Mouse (Mus musculus): Measurements from ENCODE around the gene Cdkn2d. TPM values are rescaled to one million over a fixed set of nuclear protein-coding genes. Genes with fewer than 3 reads are reported as not detected.
A peak's percentile ranks its signal among the peaks of the same experiment; 100 is the strongest.
"Not testable (repeated sequence)": the region's sequence is repeated elsewhere in the genome, so short reads cannot be mapped to it uniquely, and the experiment has no call there.

The Cdkn2d gene
- polyA plus RNA-seq, 1 experiment from 2014 or later, result 28.0 TPM

DNA sequence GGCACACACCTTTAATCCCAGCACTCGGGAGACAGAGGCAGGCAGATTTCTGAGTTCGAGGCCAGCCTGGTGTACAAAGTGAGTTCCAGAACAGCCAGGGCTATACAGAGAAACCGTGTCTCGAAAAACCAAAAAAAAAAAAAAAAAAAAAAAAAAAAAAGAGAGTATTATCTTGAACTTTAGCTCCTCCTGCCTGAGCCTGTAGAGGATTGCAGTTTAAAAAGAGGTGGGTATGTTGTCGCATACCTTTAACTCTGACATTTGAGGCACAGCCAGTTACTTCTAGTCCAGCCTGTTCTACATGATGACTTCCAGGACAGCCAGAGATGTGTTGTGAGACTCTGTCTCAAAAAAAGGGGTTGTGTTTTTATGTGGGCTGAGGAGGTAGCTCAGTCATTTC is 21.6 kb downstream of the Cdkn2d start:
- not testable (repeated sequence) for H3K9me3 ChIP-seq (ENCODE audit: control insufficient read depth, low read length); H3K4me2 ChIP-seq (replicated peaks; ENCODE audit: low read depth); H3K27me3 ChIP-seq (ENCODE audit: control insufficient read depth, insufficient read depth, low read length); ATAC-seq (ENCODE audit: low FRiP score, low TSS enrichment); H3K9ac ChIP-seq (ENCODE audit: low read length); DNase-seq (ENCODE audit: low spot score); H3K27ac ChIP-seq (replicated peaks); H3K4me3 ChIP-seq (ENCODE audit: low read depth, low read length); H3K4me1 ChIP-seq (replicated peaks; ENCODE audit: control insufficient read depth, insufficient read depth)
- WGBS, result 60% methylated on average over 5 of the region's 5 CpGs
- TF ChIP-seq CTCF (IDR thresholded peaks at IDR 0.05; ENCODE audit: low read depth), result peak; percentile 31; the same call in 1 of the 2 replicates
- peaks cover 50% of the 10 kb centered on the region for H3K36me3 ChIP-seq (ENCODE audit: control insufficient read depth, insufficient read depth, low read length)

GRCm38 (mm10) chr9:21268305-21268704 is 22.9 kb downstream of the Cdkn2d start:
- Histone ChIP-seq H3K36me3 (ENCODE audit: control insufficient read depth, insufficient read depth, low read length) (peaks cover 37% of the 10 kb centered on the region), H3K4me3 (ENCODE audit: low read depth, low read length) (no peak overlapping the region), H3K9me3 (ENCODE audit: control insufficient read depth, low read length) (no peaks in the 10 kb centered on the region), H3K4me2 (replicated peaks; ENCODE audit: low read depth) (no peak overlapping the region), H3K27ac (replicated peaks) (no peak overlapping the region), H3K4me1 (replicated peaks; ENCODE audit: control insufficient read depth, insufficient read depth) (peaks cover 4% of the 10 kb centered on the region; the same call in 1 of the 2 replicates), H3K27me3 (ENCODE audit: control insufficient read depth, insufficient read depth, low read length) (no peaks in the 10 kb centered on the region), H3K9ac (ENCODE audit: low read length) (no peak overlapping the region)
- 93% methylated on average over 16 of the region's 16 CpGs for WGBS
- TF ChIP-seq EP300 (optimal IDR thresholded peaks at IDR 0.05) (no peak), CTCF (IDR thresholded peaks at IDR 0.05; ENCODE audit: low read depth) (no peak)
- no peak for DNase-seq (ENCODE audit: low spot score)
- no peak for ATAC-seq (ENCODE audit: low FRiP score, low TSS enrichment)

GRCm38 (mm10) chr9:21266889-21267288 is 24.3 kb downstream of the Cdkn2d start:
- Histone ChIP-seq H3K4me3 (ENCODE audit: low read depth, low read length) (no peak overlapping the region), H3K4me1 (replicated peaks; ENCODE audit: control insufficient read depth, insufficient read depth) (peaks cover 4% of the 10 kb centered on the region; the same call in 1 of the 2 replicates), H3K27me3 (ENCODE audit: control insufficient read depth, insufficient read depth, low read length) (no peaks in the 10 kb centered on the region), H3K36me3 (ENCODE audit: control insufficient read depth, insufficient read depth, low read length) (peaks cover 29% of the 10 kb centered on the region), H3K27ac (replicated peaks) (no peak overlapping the region), H3K4me2 (replicated peaks; ENCODE audit: low read depth) (peak overlapping the region; percentile 77; the same call in 1 of the 2 replicates), H3K9me3 (ENCODE audit: control insufficient read depth, low read length) (no peaks in the 10 kb centered on the region), H3K9ac (ENCODE audit: low read length) (no peak overlapping the region)
- ATAC-seq (ENCODE audit: low FRiP score, low TSS enrichment) (no peak), DNase-seq (ENCODE audit: low spot score) (no peak)
- TF ChIP-seq EP300 (optimal IDR thresholded peaks at IDR 0.05) (no peak), CTCF (IDR thresholded peaks at IDR 0.05; ENCODE audit: low read depth) (no peak)
- 86% methylated on average over 5 of the region's 5 CpGs for WGBS

DNA sequence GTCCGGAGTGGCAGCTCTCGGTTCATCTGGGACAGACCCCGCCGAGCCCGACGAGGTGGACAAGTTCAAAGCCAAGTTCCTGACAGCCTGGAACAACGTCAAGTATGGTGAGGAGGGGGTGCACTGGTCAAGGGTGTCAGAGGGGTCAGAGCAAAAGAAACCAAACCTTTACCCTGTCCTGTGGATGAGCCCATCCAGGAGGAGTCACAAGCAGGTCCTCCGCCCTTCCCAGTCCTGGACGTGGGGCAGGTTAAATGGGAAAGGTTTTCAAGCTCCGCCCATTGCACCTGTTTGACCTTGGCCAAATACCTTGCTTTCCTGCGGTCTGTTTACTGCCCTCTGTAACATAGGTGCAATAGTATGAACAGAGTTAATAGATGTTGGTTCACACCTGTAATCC is 25.6 kb downstream of the Cdkn2d start:
- H3K4me2 ChIP-seq (replicated peaks; ENCODE audit: low read depth), result peak overlapping the region; percentile 77
- DNase-seq (ENCODE audit: low spot score), result peak; percentile 64
- WGBS, result 2% methylated on average over 11 of the region's 11 CpGs
- H3K27me3 ChIP-seq (ENCODE audit: control insufficient read depth, insufficient read depth, low read length), result no peaks in the 10 kb centered on the region
- H3K9me3 ChIP-seq (ENCODE audit: control insufficient read depth, low read length), result no peaks in the 10 kb centered on the region
- peaks cover 4% of the 10 kb centered on the region; the same call in 1 of the 2 replicates for H3K4me1 ChIP-seq (replicated peaks; ENCODE audit: control insufficient read depth, insufficient read depth)
- ATAC-seq (ENCODE audit: low FRiP score, low TSS enrichment), result peak; percentile 45
- H3K27ac ChIP-seq (replicated peaks), result peak overlapping the region; percentile 90
- H3K36me3 ChIP-seq (ENCODE audit: control insufficient read depth, insufficient read depth, low read length), result peaks cover 17% of the 10 kb centered on the region
- peak overlapping the region; percentile 98 for H3K4me3 ChIP-seq (ENCODE audit: low read depth, low read length)
- peak overlapping the region; percentile 93 for H3K9ac ChIP-seq (ENCODE audit: low read length)
- no peak for TF ChIP-seq CTCF (IDR thresholded peaks at IDR 0.05; ENCODE audit: low read depth)

- WGBS, result 0% methylated on average over 48 of the region's 49 CpGs
- H3K4me2 ChIP-seq (replicated peaks; ENCODE audit: low read depth), result peak within 1 kb of the TSS; percentile 77
- H3K27me3 ChIP-seq (ENCODE audit: control insufficient read depth, insufficient read depth, low read length), result no peaks in the 10 kb centered on the region
- peak within 1 kb of the TSS; percentile 90 for H3K27ac ChIP-seq (replicated peaks)
- H3K4me1 ChIP-seq (replicated peaks; ENCODE audit: control insufficient read depth, insufficient read depth), result peaks cover 4% of the 10 kb centered on the region; the same call in 1 of the 2 replicates
- no peaks in the 10 kb centered on the region for H3K9me3 ChIP-seq (ENCODE audit: control insufficient read depth, low read length)
- DNase-seq (ENCODE audit: low spot score) (peak; percentile 99), ATAC-seq (ENCODE audit: low FRiP score, low TSS enrichment) (peak; percentile 98)
- peak within 1 kb of the TSS; percentile 93 for H3K9ac ChIP-seq (ENCODE audit: low read length)
- peaks cover 16% of the 10 kb centered on the region for H3K36me3 ChIP-seq (ENCODE audit: control insufficient read depth, insufficient read depth, low read length)
- TF ChIP-seq EP300 (optimal IDR thresholded peaks at IDR 0.05) (no peak), CTCF (IDR thresholded peaks at IDR 0.05; ENCODE audit: low read depth) (no peak)
- peak within 1 kb of the TSS; percentile 98 for H3K4me3 ChIP-seq (ENCODE audit: low read depth, low read length)
Measured at GRCm38 (mm10) chr9:21265000-21265561, 26.1 kb downstream of the Cdkn2d start, which contains the start of gene Atg4d. Gene Atg4d (plus strand): TSS chr9:21265293.

DNA sequence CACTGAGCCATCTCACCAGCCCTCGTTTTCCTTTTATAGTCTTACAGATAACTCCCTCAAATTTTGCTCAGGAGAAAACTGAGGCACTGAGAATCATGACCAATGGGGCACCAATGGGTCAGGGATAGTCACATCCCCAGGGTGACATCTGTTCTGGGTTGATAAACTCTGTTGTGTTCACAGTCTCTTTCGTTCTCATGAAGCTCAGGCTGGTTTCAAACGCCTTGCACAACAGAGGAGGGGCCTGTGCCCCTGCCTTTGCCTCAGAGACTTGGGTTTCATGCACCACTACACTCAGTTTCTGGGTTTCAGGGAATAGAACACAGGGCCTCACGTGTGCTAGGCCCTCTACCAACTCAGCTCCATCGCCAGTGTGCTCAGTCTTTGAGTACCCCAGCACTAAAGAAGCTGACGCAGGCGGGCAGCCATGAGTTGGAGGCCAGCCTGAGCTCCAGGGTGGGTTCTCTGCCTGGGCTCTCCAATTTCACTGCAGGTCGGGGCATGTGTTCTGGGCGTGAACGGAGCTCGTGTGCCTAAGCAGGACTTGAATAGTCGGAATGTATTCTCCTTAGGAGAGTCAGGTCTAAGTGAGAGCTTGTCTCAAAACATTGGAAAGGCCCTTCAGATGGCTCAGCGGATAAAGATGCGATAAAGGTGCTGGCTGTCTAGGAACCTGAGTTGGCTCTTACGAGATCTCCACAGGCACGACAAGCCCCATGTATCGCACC is 26.8 kb downstream of the Cdkn2d start:
- DNase-seq (ENCODE audit: low spot score) (no peak), ATAC-seq (ENCODE audit: low FRiP score, low TSS enrichment) (peak; percentile 33)
- Histone ChIP-seq H3K9me3 (ENCODE audit: control insufficient read depth, low read length) (no peaks in the 10 kb centered on the region), H3K4me3 (ENCODE audit: low read depth, low read length) (peak overlapping the region; percentile 98), H3K9ac (ENCODE audit: low read length) (peak overlapping the region; percentile 93), H3K4me1 (replicated peaks; ENCODE audit: control insufficient read depth, insufficient read depth) (peaks cover 4% of the 10 kb centered on the region; the same call in 1 of the 2 replicates), H3K36me3 (ENCODE audit: control insufficient read depth, insufficient read depth, low read length) (peaks cover 12% of the 10 kb centered on the region), H3K27me3 (ENCODE audit: control insufficient read depth, insufficient read depth, low read length) (no peaks in the 10 kb centered on the region), H3K27ac (replicated peaks) (peak overlapping the region; percentile 90), H3K4me2 (replicated peaks; ENCODE audit: low read depth) (peak overlapping the region; percentile 77)
- WGBS, result 16% methylated on average over 17 of the region's 17 CpGs
- TF ChIP-seq CTCF (IDR thresholded peaks at IDR 0.05; ENCODE audit: low read depth) (no peak), EP300 (optimal IDR thresholded peaks at IDR 0.05) (no peak)
